Mouse (Mus musculus) T-helper 17 cell (primary cell): Measurements from ENCODE around the gene Cpxm2.

Experiments
- in situ Hi-C, 2 experiments: fragments of 300-600 bp; cut with MboI, MseI; formaldehyde crosslinking; loops; 1 replicate in 1 of 2; 2 replicates in 1 of 2; pipeline ENCODE4 v1.15.1; 2025; ENCODE audit warnings: high pct_unique_total_duplicates in 2 of 2

Gene Cpxm2

GRCm38 (mm10) chr7:132154368-132154961 lies at the start of gene Cpxm2:
TSS of gene Cpxm2 (minus strand) at chr7:132154739.
- in situ Hi-C loops: no loop called here

- in situ Hi-C loops: loop anchor here (10.0 to 25.0 kb wide), 2 partner anchors 669 to 692 kb away; no protein-coding TSS in a partner anchor
These were observed 49.6 kb upstream of the Cpxm2 start for GRCm38 (mm10) chr7:132204073-132204612.

GRCm38 (mm10) chr7:132199686-132200085 lies 45.1 kb upstream of the Cpxm2 start:
- in situ Hi-C loops: loop anchor here (10.0 to 25.0 kb wide), 3 partner anchors 285 to 687 kb away; no protein-coding TSS in a partner anchor

- in situ Hi-C loops: loop anchor here in 1 of 2 experiments (10.0 kb wide), 1 partner anchor 284 kb away; no protein-coding TSS in a partner anchor
These were observed 44.3 kb upstream of the Cpxm2 start for GRCm38 (mm10) chr7:132198806-132199205.

GRCm38 (mm10) chr7:132197817-132198475 lies 43.4 kb upstream of the Cpxm2 start:
- in situ Hi-C loops: loop anchor here in 1 of 2 experiments (10.0 kb wide), 1 partner anchor 283 kb away; no protein-coding TSS in a partner anchor

- in situ Hi-C loops: loop anchor here in 1 of 2 experiments (10.0 kb wide), 1 partner anchor 282 kb away; no protein-coding TSS in a partner anchor
These were observed 42.0 kb upstream of the Cpxm2 start for GRCm38 (mm10) chr7:132196581-132196980.

- in situ Hi-C loops: loop anchor here in 1 of 2 experiments (10.0 kb wide), 1 partner anchor 279 kb away; no protein-coding TSS in a partner anchor
These were observed 39.1 kb upstream of the Cpxm2 start for GRCm38 (mm10) chr7:132193606-132194005.

- in situ Hi-C loops: loop anchor here in 1 of 2 experiments (10.0 kb wide), 1 partner anchor 293 kb away; no protein-coding TSS in a partner anchor
These were observed 32.9 kb upstream of the Cpxm2 start for GRCm38 (mm10) chr7:132187456-132187855.

GRCm38 (mm10) chr7:132183892-132184404 lies 29.4 kb upstream of the Cpxm2 start:
- in situ Hi-C loops: loop anchor here in 1 of 2 experiments (10.0 kb wide), 1 partner anchor 289 kb away; no protein-coding TSS in a partner anchor

GRCm38 (mm10) chr7:132181586-132182198 lies 27.2 kb upstream of the Cpxm2 start:
- in situ Hi-C loops: loop anchor here in 1 of 2 experiments (10.0 kb wide), 1 partner anchor 287 kb away; no protein-coding TSS in a partner anchor

GRCm38 (mm10) chr7:132181042-132181441 lies 26.5 kb upstream of the Cpxm2 start:
- in situ Hi-C loops: loop anchor here in 1 of 2 experiments (10.0 kb wide), 1 partner anchor 286 kb away; no protein-coding TSS in a partner anchor

GRCm38 (mm10) chr7:132179049-132179448 lies 24.5 kb upstream of the Cpxm2 start:
- in situ Hi-C loops: loop anchor here in 1 of 2 experiments (10.0 kb wide), 1 partner anchor 1106 kb away; no protein-coding TSS in a partner anchor

GRCm38 (mm10) chr7:132174787-132175186 lies 20.2 kb upstream of the Cpxm2 start:
- in situ Hi-C loops: loop anchor here in 1 of 2 experiments (10.0 kb wide), 1 partner anchor 1110 kb away; no protein-coding TSS in a partner anchor

- in situ Hi-C loops: loop anchor here in 1 of 2 experiments (10.0 kb wide), 1 partner anchor 1111 kb away; no protein-coding TSS in a partner anchor
These were observed 19.8 kb upstream of the Cpxm2 start for GRCm38 (mm10) chr7:132174296-132174695.

GRCm38 (mm10) chr7:132172220-132172619 lies 17.7 kb upstream of the Cpxm2 start:
- in situ Hi-C loops: loop anchor here in 1 of 2 experiments (10.0 kb wide), 1 partner anchor 1113 kb away; no protein-coding TSS in a partner anchor

- in situ Hi-C loops: loop anchor here in 1 of 2 experiments (10.0 kb wide), 1 partner anchor 1113 kb away; no protein-coding TSS in a partner anchor
These were observed 17.2 kb upstream of the Cpxm2 start for GRCm38 (mm10) chr7:132171716-132172115.

GRCm38 (mm10) chr7:132169419-132170169 lies 15.1 kb upstream of the Cpxm2 start:
- in situ Hi-C loops: loop anchor here in 1 of 2 experiments (10.0 kb wide), 1 partner anchor 1115 kb away; no protein-coding TSS in a partner anchor

- in situ Hi-C loops: no loop called here
These were observed 12.7 kb upstream of the Cpxm2 start for GRCm38 (mm10) chr7:132167239-132167638.

GRCm38 (mm10) chr7:132162254-132162653 lies 7.7 kb upstream of the Cpxm2 start:
- in situ Hi-C loops: no loop called here
